Comparison of ENCODE assay signal across 9 mouse cellular contexts in genomic region chr7:70279927-70280642, GRCm38 (mm10).
A peak's percentile ranks its signal among the peaks of the same experiment; 100 is the strongest.
DNase-seq lines count a peak whose midpoint lies in the region; ATAC-seq and TF ChIP-seq lines count a peak whose summit lies in the region.
"Had no signal": no experiment of that assay in that cellular context is flagged by ENCODE, and none has a peak within 500 bp of the region (broad histone marks: within the 10 kb centered on the region; RNA-seq: fewer than 3 reads in every experiment).

No protein-coding gene starts in this region.

- no peaks in the 10 kb centered on the region for H3K4me1 ChIP-seq in embryonic fibroblast, embryonic 13.5 days (ENCODE audit: control insufficient read depth, insufficient read depth, low read length)
- peaks cover 9% of the 10 kb centered on the region for H3K4me1 ChIP-seq in kidney, postnatal 0 days (replicated peaks; ENCODE audit: insufficient read depth, low read length)
- peaks cover 20% of the 10 kb centered on the region for H3K4me1 ChIP-seq in neural tube, embryonic 13.5 days (replicated peaks)

- no peak overlapping the region for H3K27ac ChIP-seq in layer of hippocampus, adult 2 months
- H3K27ac ChIP-seq in embryonic fibroblast, embryonic 13.5 days (ENCODE audit: insufficient read depth, low read length) = no peak overlapping the region
- no peak overlapping the region for H3K27ac ChIP-seq in kidney, postnatal 0 days
- H3K27ac ChIP-seq in neural tube, embryonic 13.5 days (replicated peaks) = no peak overlapping the region

- H3K36me3 ChIP-seq in kidney, postnatal 0 days (ENCODE audit: insufficient read depth, low read length) = no peaks in the 10 kb centered on the region
- H3K36me3 ChIP-seq in neural tube, embryonic 13.5 days = no peaks in the 10 kb centered on the region

- H3K9me3 ChIP-seq in kidney, postnatal 0 days (replicated peaks; ENCODE audit: low read length) = no peaks in the 10 kb centered on the region
- H3K9me3 ChIP-seq in neural tube, embryonic 13.5 days = no peaks in the 10 kb centered on the region

- TF ChIP-seq POLR2A in embryonic fibroblast, embryonic 13.5 days (IDR thresholded peaks at IDR 0.05; ENCODE audit: low read depth, low read length) = no peak

- H3K4me2 ChIP-seq in kidney, postnatal 0 days (ENCODE audit: low read length) = peak overlapping the region; percentile 71
- H3K4me2 ChIP-seq in neural tube, embryonic 13.5 days = peak overlapping the region; percentile 49

- no peak for ATAC-seq in kidney, postnatal 0 days (replicated peaks; ENCODE audit: low FRiP score, low read depth)
- ATAC-seq in neural tube, embryonic 13.5 days (ENCODE audit: low read depth) = 0 out of 2 replicates have a peak, but pooled peaks have one; percentile 13
- ATAC-seq in megakaryocyte-erythroid progenitor cell, adult 5-6 weeks (replicated peaks; ENCODE audit: low FRiP score, low TSS enrichment, poor library complexity, severe bottlenecking) = no peak
- ATAC-seq: Patski had no signal

- peak overlapping the region; percentile 29; the same call in 1 of the 2 replicates for H3K4me3 ChIP-seq in layer of hippocampus, adult 2 months
- peak overlapping the region; percentile 14; the same call in 1 of the 2 replicates for H3K4me3 ChIP-seq in embryonic fibroblast, embryonic 13.5 days (ENCODE audit: insufficient read depth, low read length)
- H3K4me3 ChIP-seq in kidney, postnatal 0 days (replicated peaks; ENCODE audit: low read depth, low read length) = peak overlapping the region; percentile 40
- H3K4me3 ChIP-seq in neural tube, embryonic 13.5 days = peak overlapping the region; percentile 16

- DNase-seq in layer of hippocampus, adult 2 months (ENCODE audit: low spot score in 2 of 2) = no peak
- DNase-seq in layer of hippocampus, postnatal 14 days (ENCODE audit: low spot score in 2 of 2) = no peak
- DNase-seq in kidney, postnatal 0 days (ENCODE audit: low spot score) = no peak
- DNase-seq in cerebellum, postnatal 25 days = no peak
- no peak for DNase-seq in gastrocnemius, adult 18-20 months (ENCODE audit: low spot score)

- 2% methylated on average over 31 of the region's 31 CpGs for WGBS in kidney, postnatal 0 days
- under 1% methylated on average over 31 of the region's 31 CpGs for WGBS in neural tube, embryonic 13.5 days

- peak overlapping the region; percentile 37; the same call in 1 of the 2 replicates for H3K9ac ChIP-seq in kidney, postnatal 0 days (ENCODE audit: low read depth, low read length)
- no peak overlapping the region for H3K9ac ChIP-seq in neural tube, embryonic 13.5 days

- no peak for TF ChIP-seq CTCF in layer of hippocampus, adult 2 months (conservative IDR thresholded peaks at IDR 0.05)
- TF ChIP-seq CTCF in embryonic fibroblast, embryonic 13.5 days (IDR thresholded peaks at IDR 0.05; ENCODE audit: borderline replicate concordance, insufficient read depth, low read length) = no peak
- no peak for TF ChIP-seq CTCF in kidney, postnatal 0 days (IDR thresholded peaks at IDR 0.05; ENCODE audit: low read depth)

- peaks cover 35% of the 10 kb centered on the region for H3K27me3 ChIP-seq in kidney, postnatal 0 days (ENCODE audit: insufficient read depth, low read length)
- H3K27me3 ChIP-seq in neural tube, embryonic 13.5 days = peaks cover 90% of the 10 kb centered on the region
- H3K27me3 ChIP-seq: Patski had no signal
